Mouse (Mus musculus) kidney, postnatal 0 days (tissue): ENCODE measurements around the gene Slc8a3. TPM values are rescaled to one million over a fixed set of nuclear protein-coding genes. Genes with fewer than 3 reads are reported as not detected.

Source experiments
- ATAC-seq: fragments of 200-750 bp; cut with Nextera tagmentation; replicated peaks from 2 replicates; pipeline ENCODE4 v1.8.0; 2017; ENCODE audit warnings: low read depth, moderate number of reproducible peaks, moderate TSS enrichment, moderate library complexity; ENCODE audit not compliant: low FRiP score
- DNase-seq: peaks from one replicate; pipeline ENCODE4 v3.0.0-alpha.2; 2016; ENCODE audit warnings: low spot score
- H3K27ac ChIP-seq: fragments of 300-500 bp; sonication (generic); 2 replicates; pipeline ENCODE4 v1.5.1; 2014; ENCODE audit warnings: mild to moderate bottlenecking
- H3K27me3 ChIP-seq: fragments of 300-500 bp; sonication (generic); 2 replicates; pipeline ENCODE4 v1.6.1; 2014; ENCODE audit warnings: low read length, mixed read lengths; ENCODE audit not compliant: insufficient read depth
- H3K36me3 ChIP-seq: fragments of 300-500 bp; sonication (generic); 2 replicates; pipeline ENCODE4 v1.6.1; 2014; ENCODE audit warnings: low read length, mixed read lengths; ENCODE audit not compliant: insufficient read depth
- H3K4me1 ChIP-seq: fragments of 300-500 bp; sonication (generic); replicated peaks from 2 replicates; pipeline ENCODE4 v1.6.1; 2014; ENCODE audit warnings: antibody characterized with exemption, low read length, mixed read lengths; ENCODE audit not compliant: insufficient read depth
- H3K4me2 ChIP-seq: fragments of 300-500 bp; sonication (generic); 2 replicates; pipeline ENCODE4 v1.6.1; 2014; ENCODE audit warnings: mild to moderate bottlenecking, low read length, moderate library complexity, mixed read lengths
- H3K4me3 ChIP-seq: fragments of 300-500 bp; sonication (generic); replicated peaks from 2 replicates; pipeline ENCODE4 v1.5.1; 2014; ENCODE audit warnings: low read depth, low read length
- H3K9ac ChIP-seq: fragments of 300-500 bp; sonication (generic); 2 replicates; pipeline ENCODE4 v1.6.1; 2014; ENCODE audit warnings: low read depth, low read length
- H3K9me3 ChIP-seq: fragments of 300-500 bp; sonication (generic); replicated peaks from 2 replicates; pipeline ENCODE4 v1.6.1; 2016; ENCODE audit warnings: low read length, inconsistent platforms, mixed read lengths
- CTCF ChIP-seq: IDR thresholded peaks from 2 replicates; pipeline ENCODE4 v1.5.1; 2016; ENCODE audit warnings: antibody characterized with exemption, low read depth, mild to moderate bottlenecking, moderate library complexity
- WGBS: fragments of 180-500 bp; shearing (Covaris S2); extraction: QIAGEN DNeasy Blood & Tissue Kit; methylation state at CpG from one replicate; pipeline ENCODE4 v1.1.7; 2014; 5-methylcytosine and 5-hydroxymethylcytosine counted together
- polyA plus RNA-seq: library from polyadenylated mRNA; unstranded; fragments of >200 nt; fragmentation: Nextera tagmentation; extraction: Ambion mirVana; gene quantifications from 2 replicates; pipeline ENCODE4 v1.2.1, GENCODE M21; 2015

Gene Slc8a3
- polyA plus RNA-seq, 1 experiment from 2014 or later, result 0.05 TPM

- WGBS, result 95% methylated on average over 3 of the region's 3 CpGs
- no peak for DNase-seq
- no peaks in the 10 kb centered on the region for H3K9me3 ChIP-seq
- no peaks in the 10 kb centered on the region for H3K36me3 ChIP-seq
- no peak overlapping the region for H3K4me3 ChIP-seq
- no peaks in the 10 kb centered on the region for H3K4me1 ChIP-seq
- no peak overlapping the region for H3K9ac ChIP-seq
- H3K27me3 ChIP-seq, result no peaks in the 10 kb centered on the region
- no peak for TF ChIP-seq CTCF
- no peak overlapping the region for H3K4me2 ChIP-seq
- no peak overlapping the region for H3K27ac ChIP-seq
- no peak for ATAC-seq
Measured at GRCm38 (mm10) chr12:81324116-81324515, 8.9 kb downstream of the Slc8a3 start.

GRCm38 (mm10) chr12:81321021-81321420 lies 12.0 kb downstream of the Slc8a3 start:
- Histone ChIP-seq H3K36me3 (no peaks in the 10 kb centered on the region), H3K27me3 (no peaks in the 10 kb centered on the region), H3K9me3 (no peaks in the 10 kb centered on the region), H3K4me1 (no peaks in the 10 kb centered on the region), H3K4me2 (no peak overlapping the region), H3K9ac (no peak overlapping the region), H3K4me3 (no peak overlapping the region), H3K27ac (no peak overlapping the region)
- WGBS, result 80% methylated on average over 1 of the region's 1 CpGs
- no peak for TF ChIP-seq CTCF
- ATAC-seq, result no peak
- DNase-seq, result no peak

GRCm38 (mm10) chr12:81317811-81318210 lies 15.2 kb downstream of the Slc8a3 start:
- Histone ChIP-seq H3K4me1 (no peaks in the 10 kb centered on the region), H3K27me3 (no peaks in the 10 kb centered on the region)
- WGBS, result 46% methylated on average over 2 of the region's 2 CpGs

GRCm38 (mm10) chr12:81315953-81316352 lies 17.0 kb downstream of the Slc8a3 start:
- Histone ChIP-seq H3K9me3 (no peaks in the 10 kb centered on the region), H3K9ac (no peak overlapping the region), H3K4me1 (no peaks in the 10 kb centered on the region), H3K36me3 (no peaks in the 10 kb centered on the region), H3K4me3 (no peak overlapping the region), H3K4me2 (no peak overlapping the region), H3K27ac (no peak overlapping the region), H3K27me3 (no peaks in the 10 kb centered on the region)
- WGBS, result 95% methylated on average over 5 of the region's 5 CpGs
- DNase-seq (no peak), ATAC-seq (no peak)
- no peak for TF ChIP-seq CTCF

More at GRCm38 (mm10) chr12:81317811-81318210, 15.2 kb downstream of the Slc8a3 start:
- DNase-seq (no peak), ATAC-seq (no peak)
- H3K9me3 ChIP-seq, result no peaks in the 10 kb centered on the region
- no peak overlapping the region for H3K9ac ChIP-seq
- TF ChIP-seq CTCF, result no peak
- no peak overlapping the region for H3K27ac ChIP-seq
- no peak overlapping the region for H3K4me2 ChIP-seq
- H3K4me3 ChIP-seq, result no peak overlapping the region
- no peaks in the 10 kb centered on the region for H3K36me3 ChIP-seq

- Histone ChIP-seq H3K4me1 (no peaks in the 10 kb centered on the region), H3K27me3 (no peaks in the 10 kb centered on the region), H3K27ac (no peak overlapping the region), H3K4me2 (no peak overlapping the region), H3K9me3 (no peaks in the 10 kb centered on the region), H3K36me3 (no peaks in the 10 kb centered on the region), H3K9ac (no peak overlapping the region), H3K4me3 (no peak overlapping the region)
- TF ChIP-seq CTCF, result no peak
- DNase-seq (no peak), ATAC-seq (no peak)
- 81% methylated on average over 5 of the region's 5 CpGs for WGBS
Measured at GRCm38 (mm10) chr12:81303626-81304025, 29.4 kb downstream of the Slc8a3 start.

GRCm38 (mm10) chr12:81294613-81295012 lies 38.4 kb downstream of the Slc8a3 start:
- Histone ChIP-seq H3K9ac (no peak overlapping the region), H3K27ac (no peak overlapping the region), H3K4me3 (no peak overlapping the region), H3K4me2 (no peak overlapping the region), H3K9me3 (no peaks in the 10 kb centered on the region), H3K36me3 (no peaks in the 10 kb centered on the region), H3K4me1 (no peaks in the 10 kb centered on the region), H3K27me3 (no peaks in the 10 kb centered on the region)
- DNase-seq, result no peak
- ATAC-seq, result no peak
- WGBS, result 63% methylated on average over 5 of the region's 5 CpGs
- no peak for TF ChIP-seq CTCF

GRCm38 (mm10) chr12:81278031-81278430 lies 54.9 kb downstream of the Slc8a3 start:
- no peak overlapping the region for H3K27ac ChIP-seq
- WGBS, result 68% methylated on average over 2 of the region's 2 CpGs
- H3K4me2 ChIP-seq, result no peak overlapping the region
- H3K36me3 ChIP-seq, result no peaks in the 10 kb centered on the region
- no peak overlapping the region for H3K9ac ChIP-seq
- no peak for DNase-seq
- no peaks in the 10 kb centered on the region for H3K27me3 ChIP-seq
- ATAC-seq, result no peak
- no peaks in the 10 kb centered on the region for H3K4me1 ChIP-seq
- no peak overlapping the region for H3K4me3 ChIP-seq
- H3K9me3 ChIP-seq, result no peaks in the 10 kb centered on the region
- no peak for TF ChIP-seq CTCF
